Mouse (Mus musculus) kidney, postnatal 10 days (tissue): ENCODE measurements around the gene Esd.

Source experiments
- DNase-seq: peaks from one replicate; pipeline ENCODE4 v3.0.0; 2021; ENCODE audit warnings: mixed read lengths

The Esd gene

GRCm38 (mm10) chr14:74732079-74732783 lies at the start of gene Esd:
TSS of gene Esd (plus strand) at chr14:74732297.
- DNase-seq: peak; percentile 96

- DNase-seq: no peak
These were observed 47.7 kb upstream of the Esd start for GRCm38 (mm10) chr14:74684298-74684978.

- DNase-seq: no peak
These were observed 40.1 kb upstream of the Esd start for GRCm38 (mm10) chr14:74691963-74692362.

GRCm38 (mm10) chr14:74696766-74697165 lies 35.3 kb upstream of the Esd start:
- peak; percentile 52 for DNase-seq

- DNase-seq: no peak
These were observed 34.7 kb upstream of the Esd start for GRCm38 (mm10) chr14:74697432-74697831.

GRCm38 (mm10) chr14:74699241-74699640 lies 32.9 kb upstream of the Esd start:
- DNase-seq: no peak

- no peak for DNase-seq
These were observed 28.2 kb upstream of the Esd start for GRCm38 (mm10) chr14:74703930-74704329.

- DNase-seq: peak; percentile 63
These were observed 23.0 kb upstream of the Esd start for GRCm38 (mm10) chr14:74709054-74709453.

- DNase-seq: peak; percentile 21
These were observed 8.6 kb upstream of the Esd start for GRCm38 (mm10) chr14:74723541-74723940.

GRCm38 (mm10) chr14:74731221-74732078 lies 647 bp upstream of the Esd start:
- peak; percentile 27 for DNase-seq

- no peak for DNase-seq
These were observed 1.3 kb downstream of the Esd start for GRCm38 (mm10) chr14:74733397-74733796.

GRCm38 (mm10) chr14:74735471-74735870 lies 3.4 kb downstream of the Esd start:
- peak; percentile 37 for DNase-seq

- DNase-seq: no peak
These were observed 4.8 kb downstream of the Esd start for GRCm38 (mm10) chr14:74736850-74737249.

- peak; percentile 87 for DNase-seq
These were observed 32.3 kb downstream of the Esd start for GRCm38 (mm10) chr14:74764191-74764918.

GRCm38 (mm10) chr14:74767892-74768291 lies 35.8 kb downstream of the Esd start:
- DNase-seq: no peak

- DNase-seq: no peak
These were observed 42.0 kb downstream of the Esd start for GRCm38 (mm10) chr14:74774046-74774619.

- no peak for DNase-seq
These were observed 52.3 kb downstream of the Esd start for GRCm38 (mm10) chr14:74784243-74784934.

GRCm38 (mm10) chr14:74787717-74788116 lies 55.6 kb downstream of the Esd start:
- DNase-seq: no peak

GRCm38 (mm10) chr14:74788766-74789165 lies 56.7 kb downstream of the Esd start:
- peak; percentile 55 for DNase-seq

GRCm38 (mm10) chr14:74790535-74790934 lies 58.4 kb downstream of the Esd start:
- no peak for DNase-seq

GRCm38 (mm10) chr14:74792793-74793192 lies 60.7 kb downstream of the Esd start:
- DNase-seq: no peak

GRCm38 (mm10) chr14:74794931-74795330 lies 62.8 kb downstream of the Esd start:
- no peak for DNase-seq
